Mouse (Mus musculus): ENCODE data around the gene Pon2.
"Not testable (repeated sequence)": the region's sequence is repeated elsewhere in the genome, so short reads cannot be mapped to it uniquely, and the experiment has no call there.

The Pon2 gene

DNA sequence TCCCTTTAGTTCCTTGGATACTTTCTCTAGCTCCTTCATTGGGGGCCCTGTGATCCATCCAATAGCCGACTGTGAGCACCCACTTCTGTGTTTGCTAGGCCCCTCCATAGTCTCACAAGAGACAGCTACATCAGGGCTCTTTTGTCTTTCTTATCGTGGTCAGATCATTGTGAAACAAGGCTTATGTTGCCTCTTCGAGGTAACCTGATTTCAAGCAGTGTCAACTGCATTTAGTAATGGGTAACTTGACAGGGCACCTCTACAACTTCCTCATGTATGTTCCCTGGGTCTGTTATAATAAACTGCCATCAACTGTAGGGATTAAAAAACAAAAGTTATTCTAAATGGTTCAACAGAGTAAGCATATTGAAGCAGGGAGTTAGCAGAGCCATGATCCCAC lies 63.7 kb downstream of the Pon2 start:
- in situ Hi-C loops (cut with MboI; ENCODE audit: low sequenced_read_pairs): no loop called here

DNA sequence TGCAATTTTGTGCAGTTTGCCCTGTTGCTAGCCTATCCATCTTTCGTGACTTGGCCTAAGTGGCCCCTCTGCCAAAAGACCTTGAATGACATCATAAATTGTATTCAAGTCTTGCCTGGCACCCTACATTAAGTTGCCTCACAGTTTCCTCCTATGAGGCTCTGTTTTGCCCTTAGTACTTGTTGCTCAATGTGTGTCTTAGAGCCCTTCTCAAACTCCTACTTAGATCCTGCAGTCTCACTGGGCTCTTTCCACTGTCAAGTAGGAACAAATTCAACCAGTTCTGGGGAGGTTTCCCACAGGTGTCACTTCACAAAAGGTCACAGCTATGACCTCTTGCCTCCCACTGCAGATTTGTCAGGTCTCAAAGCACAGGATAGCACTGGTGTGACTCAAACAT lies 64.4 kb downstream of the Pon2 start:
- in situ Hi-C loops (cut with MboI; ENCODE audit: low sequenced_read_pairs): no loop called here

GRCm38 (mm10) chr6:5232022-5232421 lies 66.2 kb downstream of the Pon2 start:
- in situ Hi-C loops (cut with MboI; ENCODE audit: low sequenced_read_pairs): no loop called here

DNA sequence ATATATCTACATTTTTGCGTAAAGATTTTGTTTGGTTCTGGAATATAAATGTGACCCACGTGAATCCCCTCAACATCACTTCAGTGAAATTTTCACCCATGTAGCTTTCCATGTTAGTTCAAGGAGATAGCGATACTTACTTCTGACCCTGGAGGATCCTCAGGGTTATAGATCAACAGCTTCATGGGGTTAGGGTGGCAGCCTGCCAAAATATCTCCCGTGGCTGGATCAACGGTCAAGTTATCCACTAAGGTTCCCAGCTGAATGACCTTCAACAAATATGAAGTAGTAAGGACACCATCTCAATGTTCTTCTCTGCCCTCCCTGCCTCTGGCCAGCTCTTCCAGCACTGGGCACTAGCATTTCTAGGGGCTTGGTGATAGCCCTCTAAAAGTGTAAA lies 68.0 kb downstream of the Pon2 start:
- in situ Hi-C loops (cut with MboI; ENCODE audit: low sequenced_read_pairs): no loop called here

- in situ Hi-C loops (cut with MboI; ENCODE audit: low sequenced_read_pairs): not testable (repeated sequence)
These were observed 74.7 kb downstream of the Pon2 start for GRCm38 (mm10) chr6:5223551-5223950.

GRCm38 (mm10) chr6:5222080-5222479 lies 76.2 kb downstream of the Pon2 start:
- in situ Hi-C loops (cut with MboI; ENCODE audit: low sequenced_read_pairs): no loop called here

- in situ Hi-C loops (cut with MboI; ENCODE audit: low sequenced_read_pairs): no loop called here
These were observed 80.1 kb downstream of the Pon2 start for GRCm38 (mm10) chr6:5218190-5218589.
